ENCODE assay signal across 11 mouse cellular contexts in the genomic region with DNA sequence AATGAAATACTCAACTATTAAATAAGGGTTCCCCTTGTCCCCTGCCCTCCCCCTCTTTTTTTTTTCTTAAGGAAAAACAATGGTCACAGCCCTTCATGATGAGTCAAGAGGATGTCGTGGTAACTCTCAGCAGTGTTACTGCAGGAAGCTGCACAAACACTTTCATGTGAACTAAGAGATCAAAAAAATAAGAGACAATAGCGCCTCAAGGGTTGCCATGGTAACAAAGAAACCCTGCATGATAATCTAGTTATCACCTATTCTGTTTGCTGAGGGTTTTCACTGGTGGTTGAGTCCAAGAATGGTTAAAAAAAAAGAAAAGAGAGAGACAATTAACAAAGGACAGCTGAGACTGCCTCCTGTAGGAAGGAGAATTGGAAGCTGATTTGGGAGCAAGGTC. TPM values are rescaled to one million over a fixed set of nuclear protein-coding genes. Genes with fewer than 3 reads are reported as not detected.
DNase-seq lines count a peak whose midpoint lies in the region; ATAC-seq lines count a peak whose summit lies in the region.
"Had no signal": no experiment of that assay in that cellular context is flagged by ENCODE, and none has a peak within 500 bp of the region (broad histone marks: within the 10 kb centered on the region; RNA-seq: fewer than 3 reads in every experiment).

No protein-coding gene starts in this region.

- H3K9ac ChIP-seq in hindbrain, embryonic 11.5 days (ENCODE audit: low read depth, low read length), result no peak overlapping the region
- H3K9ac ChIP-seq in hindbrain, embryonic 13.5 days, result no peak overlapping the region
- H3K9ac ChIP-seq in forebrain, embryonic 16.5 days (replicated peaks; ENCODE audit: low read depth, low read length), result no peak overlapping the region
- no peak overlapping the region for H3K9ac ChIP-seq in midbrain, embryonic 16.5 days (ENCODE audit: low read depth, low read length)

- peaks cover 5% of the 10 kb centered on the region; the same call in 1 of the 2 replicates for H3K4me1 ChIP-seq in hindbrain, embryonic 11.5 days (replicated peaks; ENCODE audit: control insufficient read depth, insufficient read depth, low read length)
- H3K4me1 ChIP-seq in hindbrain, embryonic 13.5 days (replicated peaks), result peaks cover 18% of the 10 kb centered on the region
- H3K4me1 ChIP-seq in forebrain, embryonic 16.5 days (replicated peaks; ENCODE audit: control insufficient read depth, insufficient read depth, low read length), result peaks cover 16% of the 10 kb centered on the region
- peaks cover 16% of the 10 kb centered on the region for H3K4me1 ChIP-seq in midbrain, embryonic 16.5 days (ENCODE audit: control insufficient read depth, insufficient read depth, low read length)

- no peak for ATAC-seq in hindbrain, embryonic 11.5 days (ENCODE audit: low FRiP score)
- no peak for ATAC-seq in hindbrain, embryonic 13.5 days (ENCODE audit: low FRiP score)
- 0 out of 2 replicates have a peak, but pooled peaks have one; percentile 54 for ATAC-seq in forebrain, embryonic 16.5 days
- ATAC-seq in midbrain, embryonic 16.5 days, result peak; percentile 61

- H3K9me3 ChIP-seq in hindbrain, embryonic 11.5 days (ENCODE audit: control insufficient read depth, low read length), result no peaks in the 10 kb centered on the region
- no peaks in the 10 kb centered on the region for H3K9me3 ChIP-seq in hindbrain, embryonic 13.5 days
- no peaks in the 10 kb centered on the region for H3K9me3 ChIP-seq in forebrain, embryonic 16.5 days (ENCODE audit: control insufficient read depth, low read length)
- H3K9me3 ChIP-seq in midbrain, embryonic 16.5 days (replicated peaks; ENCODE audit: control insufficient read depth, low read length, poor library complexity, severe bottlenecking), result no peaks in the 10 kb centered on the region
- H3K9me3 ChIP-seq: limb, embryonic 10.5 days had no signal

- 37% methylated on average over 2 of the region's 2 CpGs for WGBS in hindbrain, embryonic 11.5 days
- WGBS in hindbrain, embryonic 13.5 days, result 24% methylated on average over 2 of the region's 2 CpGs
- WGBS in forebrain, embryonic 16.5 days, result 17% methylated on average over 2 of the region's 2 CpGs
- WGBS in midbrain, embryonic 16.5 days, result 5% methylated on average over 2 of the region's 2 CpGs

- DNase-seq in hindbrain, embryonic 11.5 days (ENCODE audit: low spot score), result peak; percentile 12
- DNase-seq in R1 (ENCODE audit: low read depth, low spot score), result peak; percentile 43
- no peak for DNase-seq in kidney, adult 9 months
- no peak for DNase-seq in adrenal gland, adult 2 months
- no peak for DNase-seq in cerebellum, postnatal 36 days
- DNase-seq: retina, postnatal 1 day had no signal

- no peak overlapping the region for H3K4me2 ChIP-seq in hindbrain, embryonic 11.5 days (replicated peaks; ENCODE audit: low read depth, low read length)
- no peak overlapping the region for H3K4me2 ChIP-seq in hindbrain, embryonic 13.5 days
- H3K4me2 ChIP-seq in forebrain, embryonic 16.5 days (ENCODE audit: low read length), result no peak overlapping the region
- no peak overlapping the region for H3K4me2 ChIP-seq in midbrain, embryonic 16.5 days (ENCODE audit: low read length)

- no peak overlapping the region for H3K4me3 ChIP-seq in hindbrain, embryonic 11.5 days (ENCODE audit: low read depth, low read length)
- H3K4me3 ChIP-seq in hindbrain, embryonic 13.5 days, result no peak overlapping the region
- no peak overlapping the region for H3K4me3 ChIP-seq in forebrain, embryonic 16.5 days (replicated peaks; ENCODE audit: low read length)
- no peak overlapping the region for H3K4me3 ChIP-seq in midbrain, embryonic 16.5 days (ENCODE audit: low read depth, low read length)
- H3K4me3 ChIP-seq: limb, embryonic 10.5 days had no signal

- H3K27ac ChIP-seq in hindbrain, embryonic 11.5 days (ENCODE audit: low read depth, low read length), result no peak overlapping the region
- H3K27ac ChIP-seq in hindbrain, embryonic 13.5 days, result no peak overlapping the region
- H3K27ac ChIP-seq in forebrain, embryonic 16.5 days (ENCODE audit: low read length), result peak overlapping the region; percentile 37
- peak overlapping the region; percentile 48 for H3K27ac ChIP-seq in midbrain, embryonic 16.5 days (ENCODE audit: low read length)
- H3K27ac ChIP-seq: limb, embryonic 10.5 days had no signal

- no peaks in the 10 kb centered on the region for H3K36me3 ChIP-seq in hindbrain, embryonic 11.5 days (ENCODE audit: control insufficient read depth, insufficient read depth, low read length)
- no peaks in the 10 kb centered on the region for H3K36me3 ChIP-seq in hindbrain, embryonic 13.5 days
- H3K36me3 ChIP-seq in forebrain, embryonic 16.5 days (ENCODE audit: control insufficient read depth, insufficient read depth), result no peaks in the 10 kb centered on the region
- no peaks in the 10 kb centered on the region for H3K36me3 ChIP-seq in midbrain, embryonic 16.5 days (ENCODE audit: control insufficient read depth, insufficient read depth, low read length)
- H3K36me3 ChIP-seq: limb, embryonic 10.5 days had no signal

- no peaks in the 10 kb centered on the region for H3K27me3 ChIP-seq in hindbrain, embryonic 11.5 days (ENCODE audit: control insufficient read depth, insufficient read depth, low read length)
- no peaks in the 10 kb centered on the region for H3K27me3 ChIP-seq in hindbrain, embryonic 13.5 days
- H3K27me3 ChIP-seq in forebrain, embryonic 16.5 days (replicated peaks; ENCODE audit: control insufficient read depth, insufficient read depth, low read length), result no peaks in the 10 kb centered on the region
- H3K27me3 ChIP-seq in midbrain, embryonic 16.5 days (ENCODE audit: control insufficient read depth, insufficient read depth, low read depth, low read length), result no peaks in the 10 kb centered on the region

RNA-seq across cellular contexts. Expression of gene Cobll1, which starts 56.5 kb away (rescaled TPM):
- 2.2 and 3.3 TPM in 2 replicates for polyA plus RNA-seq in hindbrain, embryonic 11.5 days (2014; fragmentation: Nextera tagmentation; extraction: Ambion mirVana)
- polyA plus RNA-seq in hindbrain, embryonic 13.5 days (2015; fragmentation: Nextera tagmentation; extraction: Ambion mirVana), result 2.6 and 3.0 TPM in 2 replicates
- polyA plus RNA-seq in forebrain, embryonic 16.5 days (2015; fragmentation: Nextera tagmentation; extraction: Ambion mirVana), result 3.3 and 3.8 TPM in 2 replicates
- 2.9 and 3.3 TPM in 2 replicates for polyA plus RNA-seq in midbrain, embryonic 16.5 days (2015; fragmentation: Nextera tagmentation; extraction: Ambion mirVana)
- total RNA-seq in adrenal gland, adult 2 months (2021), result 100 to 1,000 TPM; 295 to 301 TPM
- 48.1 and 58.3 TPM in 2 replicates for polyA plus RNA-seq in adrenal gland, adult 2 months (2012; rRNA removed)
- total RNA-seq: MEL had no signal

Comparison
In these comparisons a context has a peak if more than half of its experiments do, and no peak if none do; other contexts are left out.
1. ATAC-seq: peak in forebrain, embryonic 16.5 days (single experiment) and midbrain, embryonic 16.5 days (single experiment); none in hindbrain, embryonic 11.5 days (single experiment) and hindbrain, embryonic 13.5 days (single experiment).
2. DNase-seq: peak in hindbrain, embryonic 11.5 days (single experiment) and R1 (single experiment); none in kidney, adult 9 months (single experiment), adrenal gland, adult 2 months (single experiment) and cerebellum, postnatal 36 days (0 of 2).
3. H3K27ac ChIP-seq: peak in forebrain, embryonic 16.5 days (single experiment) and midbrain, embryonic 16.5 days (single experiment); none in hindbrain, embryonic 11.5 days (single experiment) and hindbrain, embryonic 13.5 days (single experiment).
4. RNA of gene Cobll1, which starts 56.5 kb away (polyA plus RNA-seq): 48.1 to 58.3 TPM in adrenal gland, adult 2 months; 3.3 to 3.8 TPM in forebrain, embryonic 16.5 days, 2.9 to 3.3 TPM in midbrain, embryonic 16.5 days, 2.6 to 3.0 TPM in hindbrain, embryonic 13.5 days and 2.2 to 3.3 TPM in hindbrain, embryonic 11.5 days; every median in the first group is over 10 times any median in the second.